Mouse (Mus musculus) heart, embryonic 14.5 days (tissue): ENCODE measurements around the gene Psmb5. TPM values are rescaled to one million over a fixed set of nuclear protein-coding genes. Genes with fewer than 3 reads are reported as not detected.
A peak's percentile ranks its signal among the peaks of the same experiment; 100 is the strongest.

Experiments
- ATAC-seq: fragments of 200-750 bp; cut with Nextera tagmentation; 2 replicates; pipeline ENCODE4 v1.8.0; 2017; ENCODE audit warnings: low read depth, moderate TSS enrichment; ENCODE audit not compliant: insufficient number of reproducible peaks, insufficient read depth, low FRiP score
- H3K27ac ChIP-seq, 2 experiments: fragments of 200-500 bp in 1 of 2; fragments of 300-500 bp in 1 of 2; sonication (generic) in 1 of 2; replicated peaks in 1 of 2; 2 replicates each; pipeline ENCODE4 v1.5.1; 2012 to 2014; ENCODE audit warnings: low read depth in 2 of 2, low read length in 2 of 2, control low read depth in 1 of 2, mild to moderate bottlenecking in 1 of 2, mixed read lengths in 1 of 2; ENCODE audit not compliant: control insufficient read depth in 1 of 2, insufficient read depth in 1 of 2
- H3K27me3 ChIP-seq: fragments of 300-500 bp; sonication (generic); 2 replicates; pipeline ENCODE4 v1.6.1; 2014; ENCODE audit warnings: mild to moderate bottlenecking, low read length, control low read depth; ENCODE audit not compliant: control insufficient read depth, insufficient read depth
- H3K36me3 ChIP-seq: fragments of 300-500 bp; sonication (generic); 2 replicates; pipeline ENCODE4 v1.6.1; 2014; ENCODE audit warnings: mild to moderate bottlenecking, control low read depth, low read length, mixed read lengths; ENCODE audit not compliant: control insufficient read depth, insufficient read depth
- H3K4me1 ChIP-seq, 2 experiments: fragments of 200-500 bp in 1 of 2; fragments of 300-500 bp in 1 of 2; sonication (generic) in 1 of 2; 2 replicates each; pipeline ENCODE4 v1.6.1; 2012 to 2014; ENCODE audit warnings: low read length in 2 of 2, control low read depth in 1 of 2, mixed read lengths in 1 of 2; ENCODE audit not compliant: control insufficient read depth in 2 of 2, insufficient read depth in 2 of 2
- H3K4me2 ChIP-seq: fragments of 300-500 bp; sonication (generic); 2 replicates; pipeline ENCODE4 v1.6.1; 2014; ENCODE audit warnings: mild to moderate bottlenecking, low read length
- H3K4me3 ChIP-seq, 2 experiments: fragments of 200-500 bp in 1 of 2; fragments of 300-500 bp in 1 of 2; sonication (generic) in 1 of 2; 2 replicates each; pipeline ENCODE4 v1.5.1; 2012 to 2014; ENCODE audit warnings: low read length in 2 of 2, mild to moderate bottlenecking in 2 of 2, control low read depth in 1 of 2, low read depth in 1 of 2, moderate library complexity in 1 of 2; ENCODE audit not compliant: control insufficient read depth in 1 of 2, insufficient read depth in 1 of 2
- H3K9ac ChIP-seq: fragments of 300-500 bp; sonication (generic); 2 replicates; pipeline ENCODE4 v1.6.1; 2014; ENCODE audit warnings: mild to moderate bottlenecking, low read length
- H3K9me3 ChIP-seq: fragments of 300-500 bp; sonication (generic); 2 replicates; pipeline ENCODE4 v1.6.1; 2016; ENCODE audit warnings: low read length, control low read depth; ENCODE audit not compliant: control insufficient read depth
- WGBS: fragments of 180-500 bp; shearing (Covaris S2); extraction: QIAGEN DNeasy Blood & Tissue Kit; methylation state at CpG from one replicate; pipeline ENCODE4 v1.1.7; 2014; 5-methylcytosine and 5-hydroxymethylcytosine counted together
- polyA plus RNA-seq: library from polyadenylated mRNA; unstranded; fragments of >200 nt; fragmentation: Nextera tagmentation; extraction: Ambion mirVana; gene quantifications from 2 replicates; pipeline ENCODE4 v1.2.1, GENCODE M21; 2014

The Psmb5 gene
- polyA plus RNA-seq, 1 experiment from 2014 or later = 345 TPM

DNA sequence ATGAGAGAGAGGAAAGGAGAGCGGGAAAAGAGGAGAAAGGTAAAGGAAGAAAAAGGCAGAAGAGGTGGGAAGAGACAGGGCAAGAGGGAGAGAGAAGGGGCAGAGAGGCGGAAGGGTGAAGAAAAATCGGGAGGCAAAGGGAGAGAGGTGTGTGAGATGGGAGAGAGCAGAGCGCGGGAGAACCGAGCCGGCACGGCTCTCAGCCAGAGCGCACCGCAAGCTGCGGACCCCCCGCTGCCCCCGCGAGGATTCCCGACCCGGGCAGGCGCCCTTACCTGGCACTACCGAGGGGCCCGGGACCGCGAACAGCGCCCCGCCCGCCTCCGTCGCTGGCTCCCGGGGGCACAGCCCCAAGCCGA lies 23.1 kb upstream of the Psmb5 start, which contains the start of gene Gm17606:
Gene Gm17606, plus strand, starts transcription at position 7 of the 359 bp plus-strand sequence.
- peak within 1 kb of the TSS; percentile 30 to 60 for H3K27ac ChIP-seq
- WGBS = 0% methylated on average over 25 of the region's 28 CpGs
- H3K9me3 ChIP-seq = no peaks in the 10 kb centered on the region
- H3K4me3 ChIP-seq = peak within 1 kb of the TSS; percentile 65 to 73
- H3K27me3 ChIP-seq = no peaks in the 10 kb centered on the region
- ATAC-seq = no peak; the same call in 1 of the 2 replicates
- H3K4me1 ChIP-seq = peaks cover 4% of the 10 kb centered on the region in 2 experiments; a peak in 2 of 4 replicates
- H3K36me3 ChIP-seq = peaks cover 56% of the 10 kb centered on the region
- H3K4me2 ChIP-seq = peak within 1 kb of the TSS; percentile 98
- peak within 1 kb of the TSS; percentile 85 for H3K9ac ChIP-seq

DNA sequence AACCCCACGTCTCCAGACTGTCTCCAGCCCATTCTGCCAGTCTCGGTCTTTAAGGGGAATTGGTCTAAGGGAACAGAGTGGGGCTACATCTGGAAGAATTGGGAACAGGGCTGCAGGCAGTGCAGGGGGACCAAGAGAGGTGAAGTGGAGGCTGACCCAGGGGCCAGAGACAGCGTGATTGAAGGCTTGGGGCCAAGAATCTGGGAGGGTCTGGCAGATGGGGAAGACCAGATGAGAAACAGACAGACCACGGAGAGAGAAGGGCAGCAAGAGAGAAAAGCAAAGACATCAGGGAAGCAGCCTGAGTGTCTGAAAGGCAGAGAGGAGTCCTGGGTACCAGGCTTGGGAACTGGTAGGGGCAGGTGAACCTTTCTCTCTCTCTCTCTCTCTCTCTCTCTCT lies 22.3 kb upstream of the Psmb5 start:
- ATAC-seq = no peak
- H3K9ac ChIP-seq = no peak overlapping the region
- no peaks in the 10 kb centered on the region for H3K9me3 ChIP-seq
- no peak overlapping the region; a peak in 1 of 4 replicates for H3K4me3 ChIP-seq
- H3K36me3 ChIP-seq = peaks cover 52% of the 10 kb centered on the region
- 37% methylated on average over 4 of the region's 4 CpGs for WGBS
- H3K27me3 ChIP-seq = no peaks in the 10 kb centered on the region
- H3K4me1 ChIP-seq = peaks cover 4% of the 10 kb centered on the region in 2 experiments; a peak in 2 of 4 replicates
- H3K4me2 ChIP-seq = peak overlapping the region; percentile 98; the same call in 1 of the 2 replicates
- no peak overlapping the region for H3K27ac ChIP-seq

DNA sequence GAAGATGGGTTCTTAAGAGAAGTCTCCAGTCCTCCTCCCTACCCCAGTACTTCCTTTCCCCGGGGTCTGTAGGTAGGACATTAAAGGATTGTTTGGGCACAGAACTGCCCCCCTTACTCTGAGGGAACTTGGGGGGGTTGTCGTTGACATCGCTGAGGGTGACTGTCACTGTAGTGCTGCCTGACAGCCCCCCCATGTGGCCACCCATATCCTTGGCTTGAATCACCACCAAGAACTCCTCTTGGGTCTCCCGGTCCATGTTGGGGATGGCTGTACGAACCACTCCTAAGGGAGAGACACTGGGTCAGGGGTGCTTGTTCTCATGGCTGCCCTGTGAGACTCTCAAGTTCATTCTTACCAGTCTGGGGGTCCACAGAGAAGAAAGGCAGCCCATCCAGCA lies 20.4 kb upstream of the Psmb5 start:
- Histone ChIP-seq H3K27me3 (no peaks in the 10 kb centered on the region), H3K4me2 (no peak overlapping the region), H3K4me1 (peaks cover 4% of the 10 kb centered on the region in 2 experiments; a peak in 2 of 4 replicates), H3K9ac (no peak overlapping the region), H3K4me3 (no peak overlapping the region), H3K9me3 (no peaks in the 10 kb centered on the region), H3K36me3 (peaks cover 41% of the 10 kb centered on the region), H3K27ac (no peak overlapping the region)
- ATAC-seq = no peak
- 69% methylated on average over 5 of the region's 5 CpGs for WGBS

DNA sequence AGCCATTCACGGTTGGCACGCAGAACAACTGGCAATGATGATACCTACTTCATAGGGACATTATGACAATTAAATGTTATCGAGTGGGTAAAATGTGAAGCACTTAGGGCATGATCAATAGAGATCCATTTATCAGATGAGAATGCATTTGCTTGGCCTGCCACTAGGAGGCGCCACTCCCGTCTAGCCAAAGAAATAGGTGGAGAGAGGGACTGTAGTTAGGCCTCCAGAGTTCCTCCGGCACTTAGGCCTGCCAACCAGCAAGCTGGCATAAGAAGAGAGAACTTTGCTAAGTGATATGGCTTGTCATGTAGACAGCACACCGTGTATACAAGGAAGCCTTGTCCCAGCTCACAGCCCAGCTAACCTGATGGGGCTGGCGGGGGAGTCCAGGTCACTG lies 19.1 kb upstream of the Psmb5 start:
- ATAC-seq = no peak
- Histone ChIP-seq H3K4me3 (no peak overlapping the region), H3K9me3 (no peaks in the 10 kb centered on the region), H3K27ac (no peak overlapping the region), H3K9ac (no peak overlapping the region), H3K27me3 (no peaks in the 10 kb centered on the region), H3K36me3 (peaks cover 41% of the 10 kb centered on the region), H3K4me1 (peaks cover 4% of the 10 kb centered on the region in 2 experiments; a peak in 2 of 4 replicates), H3K4me2 (no peak overlapping the region)
- WGBS = 57% methylated on average over 8 of the region's 8 CpGs

DNA sequence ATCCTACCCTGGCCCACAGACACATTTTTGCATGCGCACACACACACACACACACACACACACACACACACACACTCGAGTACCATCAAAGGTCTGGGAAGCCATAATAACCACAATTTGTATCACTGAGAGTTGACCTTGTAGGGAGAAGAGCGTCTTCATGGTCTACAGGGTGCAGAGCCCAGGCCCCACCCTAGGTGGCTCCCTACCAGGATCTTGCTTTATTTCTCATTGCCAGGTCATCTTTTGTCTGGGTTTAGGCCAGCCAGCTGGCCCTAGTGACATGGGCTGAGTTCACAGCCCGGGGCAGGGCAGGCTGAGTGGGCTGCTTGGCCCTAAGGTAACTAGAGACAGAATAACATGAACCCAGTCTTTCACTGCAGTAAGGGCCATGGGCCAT lies 16.4 kb upstream of the Psmb5 start:
- no peak overlapping the region for H3K4me2 ChIP-seq
- no peaks in the 10 kb centered on the region for H3K4me1 ChIP-seq
- H3K9ac ChIP-seq = no peak overlapping the region
- no peak overlapping the region for H3K27ac ChIP-seq
- H3K9me3 ChIP-seq = no peaks in the 10 kb centered on the region
- no peaks in the 10 kb centered on the region for H3K27me3 ChIP-seq
- H3K4me3 ChIP-seq = no peak overlapping the region
- ATAC-seq = no peak
- peaks cover 51% of the 10 kb centered on the region for H3K36me3 ChIP-seq
- WGBS = 69% methylated on average over 4 of the region's 4 CpGs

DNA sequence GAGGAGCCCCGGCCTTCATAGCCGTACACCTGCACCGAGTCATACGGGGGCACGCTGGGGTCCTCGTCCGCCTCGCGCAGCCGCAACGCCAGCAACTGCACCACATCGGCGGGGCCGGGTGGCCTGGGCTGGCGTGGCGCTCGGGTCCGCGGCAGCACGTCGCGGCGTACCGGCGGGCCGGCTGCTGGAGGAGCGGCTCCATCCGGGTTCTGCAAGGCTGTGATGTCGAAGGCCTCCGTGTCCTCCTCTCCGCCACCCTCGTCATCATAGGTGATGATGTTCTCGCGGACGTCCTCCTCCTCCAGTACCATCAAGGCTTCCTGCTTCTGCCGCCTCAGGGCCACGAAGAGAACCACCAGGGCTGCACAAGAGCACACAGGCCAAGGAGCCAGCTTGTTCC lies 14.4 kb upstream of the Psmb5 start:
- Histone ChIP-seq H3K27ac (no peak overlapping the region), H3K27me3 (no peaks in the 10 kb centered on the region), H3K4me1 (no peaks in the 10 kb centered on the region), H3K9me3 (no peaks in the 10 kb centered on the region), H3K9ac (no peak overlapping the region), H3K4me3 (no peak overlapping the region), H3K4me2 (no peak overlapping the region), H3K36me3 (peaks cover 46% of the 10 kb centered on the region)
- no peak for ATAC-seq
- WGBS = 87% methylated on average over 37 of the region's 37 CpGs

DNA sequence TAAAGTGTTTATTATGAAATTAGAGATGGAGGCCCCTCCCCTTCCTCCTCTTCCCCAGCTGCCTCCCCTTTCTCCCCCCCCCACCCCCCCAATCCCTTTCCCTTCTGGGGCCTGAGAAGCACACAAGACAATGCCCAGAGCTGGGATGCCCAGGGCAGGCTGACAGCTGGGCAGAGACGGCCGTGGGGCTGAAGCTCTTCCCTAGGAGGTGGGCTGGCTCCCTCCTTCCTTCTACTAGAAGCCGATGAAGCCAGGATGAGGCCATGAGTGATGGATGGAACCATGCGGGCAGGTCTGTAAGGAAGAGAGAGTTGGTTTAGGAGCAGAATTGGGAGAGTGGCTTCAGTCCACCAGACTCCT lies 13.4 kb upstream of the Psmb5 start:
- Histone ChIP-seq H3K9ac (no peak overlapping the region), H3K4me3 (no peak overlapping the region), H3K36me3 (peaks cover 41% of the 10 kb centered on the region), H3K27me3 (no peaks in the 10 kb centered on the region), H3K4me2 (no peak overlapping the region), H3K4me1 (no peaks in the 10 kb centered on the region), H3K27ac (no peak overlapping the region), H3K9me3 (no peaks in the 10 kb centered on the region)
- no peak for ATAC-seq
- 74% methylated on average over 4 of the region's 4 CpGs for WGBS

DNA sequence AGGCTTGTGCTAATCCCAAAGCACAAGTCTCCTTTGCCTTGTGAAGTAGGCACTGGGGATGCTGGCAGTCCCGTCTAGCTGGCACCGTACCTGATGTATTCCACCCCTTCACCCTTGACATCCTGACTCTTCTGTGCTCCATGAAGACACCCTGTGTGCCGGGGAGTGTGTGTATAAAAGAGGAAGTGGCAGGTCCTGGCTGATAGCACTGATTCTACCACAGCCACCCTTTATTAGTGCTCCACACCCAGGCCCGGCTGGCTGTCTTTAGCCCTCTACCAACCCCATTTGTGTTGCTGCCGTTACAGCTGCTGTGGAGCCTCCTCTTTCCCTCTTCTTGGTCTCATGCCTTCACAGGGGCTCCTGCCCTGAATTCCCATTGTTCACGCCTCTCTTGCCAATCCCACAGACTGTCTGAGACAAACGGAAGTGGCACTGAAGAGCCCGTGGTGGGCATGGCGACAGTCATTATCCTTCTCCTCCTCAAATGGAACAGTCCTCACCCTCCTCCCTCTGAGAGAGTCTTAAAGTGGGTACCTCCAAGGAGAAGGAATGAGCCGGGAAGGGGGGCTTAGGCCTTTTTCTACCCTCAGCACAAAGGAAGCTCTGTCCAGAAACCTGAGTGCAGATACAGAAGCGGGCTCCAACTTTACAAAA lies 12.9 kb upstream of the Psmb5 start:
- H3K27me3 ChIP-seq = no peaks in the 10 kb centered on the region
- 78% methylated on average over 11 of the region's 11 CpGs for WGBS
- no peaks in the 10 kb centered on the region for H3K9me3 ChIP-seq
- H3K4me3 ChIP-seq = no peak overlapping the region
- H3K4me2 ChIP-seq = no peak overlapping the region
- peaks cover 35% of the 10 kb centered on the region for H3K36me3 ChIP-seq
- no peak overlapping the region for H3K27ac ChIP-seq
- no peaks in the 10 kb centered on the region for H3K4me1 ChIP-seq
- no peak overlapping the region for H3K9ac ChIP-seq
- no peak for ATAC-seq
